Mouse (Mus musculus) forebrain, embryonic 16.5 days (tissue): ENCODE data around the gene Dynll2. TPM values are rescaled to one million over a fixed set of nuclear protein-coding genes. Genes with fewer than 3 reads are reported as not detected.
A peak's percentile ranks its signal among the peaks of the same experiment; 100 is the strongest.
"Not testable (repeated sequence)": the region's sequence is repeated elsewhere in the genome, so short reads cannot be mapped to it uniquely, and the experiment has no call there.

ENCODE experiments used
- ATAC-seq: fragments of 200-750 bp; cut with Nextera tagmentation; 2 replicates; pipeline ENCODE4 v1.8.0; 2017; ENCODE audit warnings: mild to moderate bottlenecking, moderate library complexity
- H3K27ac ChIP-seq: fragments of 300-500 bp; sonication (generic); 2 replicates; pipeline ENCODE4 v1.5.1; 2014; ENCODE audit warnings: low read length, control low read depth
- H3K27me3 ChIP-seq: fragments of 300-500 bp; sonication (generic); replicated peaks from 2 replicates; pipeline ENCODE4 v1.6.1; 2014; ENCODE audit warnings: low read length; ENCODE audit not compliant: control insufficient read depth, insufficient read depth
- H3K36me3 ChIP-seq: fragments of 300-500 bp; sonication (generic); 2 replicates; pipeline ENCODE4 v1.6.1; 2014; ENCODE audit not compliant: control insufficient read depth, insufficient read depth
- H3K4me1 ChIP-seq: fragments of 300-500 bp; sonication (generic); replicated peaks from 2 replicates; pipeline ENCODE4 v1.6.1; 2014; ENCODE audit warnings: low read length; ENCODE audit not compliant: control insufficient read depth, insufficient read depth
- H3K4me2 ChIP-seq: fragments of 300-500 bp; sonication (generic); 2 replicates; pipeline ENCODE4 v1.6.1; 2014; ENCODE audit warnings: mild to moderate bottlenecking, low read length, control low read depth
- H3K4me3 ChIP-seq: fragments of 300-500 bp; sonication (generic); replicated peaks from 2 replicates; pipeline ENCODE4 v1.5.1; 2014; ENCODE audit warnings: mild to moderate bottlenecking, low read length, control low read depth
- H3K9ac ChIP-seq: fragments of 300-500 bp; sonication (generic); replicated peaks from 2 replicates; pipeline ENCODE4 v1.6.1; 2014; ENCODE audit warnings: low read depth, low read length, control low read depth
- H3K9me3 ChIP-seq: fragments of 300-500 bp; sonication (generic); 2 replicates; pipeline ENCODE4 v1.6.1; 2016; ENCODE audit warnings: low read length; ENCODE audit not compliant: control insufficient read depth
- WGBS: fragments of 180-500 bp; shearing (Covaris S2); extraction: QIAGEN DNeasy Blood & Tissue Kit; methylation state at CpG from one replicate; pipeline ENCODE4 v1.1.7; 2014; 5-methylcytosine and 5-hydroxymethylcytosine counted together
- polyA plus RNA-seq: library from polyadenylated mRNA; unstranded; fragments of >200 nt; fragmentation: Nextera tagmentation; extraction: Ambion mirVana; gene quantifications from 2 replicates; pipeline ENCODE4 v1.2.1, GENCODE M21; 2015

Dynll2 gene
- polyA plus RNA-seq, 1 experiment from 2014 or later: 43.1 TPM

- H3K27ac ChIP-seq: no peak overlapping the region
- no peak overlapping the region for H3K4me2 ChIP-seq
- no peak overlapping the region for H3K4me3 ChIP-seq
- WGBS: 73% methylated on average over 4 of the region's 4 CpGs
- H3K9ac ChIP-seq: no peak overlapping the region
- H3K9me3 ChIP-seq: 0 out of 2 replicates have a peak, but pooled peaks cover 3% of the 10 kb centered on the region
- peaks cover 6% of the 10 kb centered on the region; the same call in 1 of the 2 replicates for H3K36me3 ChIP-seq
- no peak for ATAC-seq
- no peaks in the 10 kb centered on the region for H3K27me3 ChIP-seq
- no peaks in the 10 kb centered on the region for H3K4me1 ChIP-seq
These were observed 15.4 kb upstream of the Dynll2 start for GRCm38 (mm10) chr11:88002738-88003137.

- Histone ChIP-seq H3K27ac (no peak overlapping the region), H3K4me1 (no peaks in the 10 kb centered on the region), H3K4me2 (no peak overlapping the region), H3K36me3 (peaks cover 6% of the 10 kb centered on the region; the same call in 1 of the 2 replicates), H3K4me3 (no peak overlapping the region), H3K27me3 (no peaks in the 10 kb centered on the region), H3K9me3 (0 out of 2 replicates have a peak, but pooled peaks cover 3% of the 10 kb centered on the region), H3K9ac (no peak overlapping the region)
- WGBS: 96% methylated on average over 5 of the region's 5 CpGs
- no peak for ATAC-seq
These were observed 12.4 kb upstream of the Dynll2 start for GRCm38 (mm10) chr11:87999751-88000150.

GRCm38 (mm10) chr11:87991806-87992205, 4.5 kb upstream of the Dynll2 start:
- Histone ChIP-seq H3K4me3 (no peak overlapping the region), H3K9ac (no peak overlapping the region), H3K4me2 (no peak overlapping the region), H3K36me3 (no peaks in the 10 kb centered on the region), H3K4me1 (peaks cover 4% of the 10 kb centered on the region), H3K27ac (no peak overlapping the region), H3K9me3 (no peaks in the 10 kb centered on the region), H3K27me3 (no peaks in the 10 kb centered on the region)
- ATAC-seq: no peak
- WGBS: 51% methylated on average over 4 of the region's 4 CpGs

- H3K4me3 ChIP-seq: peak overlapping the region; percentile 94
These were observed 528 bp upstream of the Dynll2 start for GRCm38 (mm10) chr11:87987861-87988260.

GRCm38 (mm10) chr11:87986141-87986741, 1.1 kb downstream of the Dynll2 start:
- Histone ChIP-seq H3K4me3 (peak overlapping the region; percentile 94), H3K27ac (peak overlapping the region; percentile 84), H3K9me3 (no peaks in the 10 kb centered on the region), H3K36me3 (peaks cover 2% of the 10 kb centered on the region; the same call in 1 of the 2 replicates), H3K4me2 (peak overlapping the region; percentile 94), H3K4me1 (peaks cover 31% of the 10 kb centered on the region), H3K27me3 (no peaks in the 10 kb centered on the region), H3K9ac (peak overlapping the region; percentile 94)
- no peak for ATAC-seq
- 1% methylated on average over 12 of the region's 13 CpGs for WGBS

More at GRCm38 (mm10) chr11:87987861-87988260, 528 bp upstream of the Dynll2 start:
- peak overlapping the region; percentile 82 for H3K27ac ChIP-seq
- H3K9me3 ChIP-seq: no peaks in the 10 kb centered on the region
- no peaks in the 10 kb centered on the region for H3K27me3 ChIP-seq
- no peak for ATAC-seq
- peaks cover 31% of the 10 kb centered on the region for H3K4me1 ChIP-seq
- 56% methylated on average over 11 of the region's 11 CpGs for WGBS
- peak overlapping the region; percentile 60 for H3K4me2 ChIP-seq
- H3K9ac ChIP-seq: peak overlapping the region; percentile 94
- H3K36me3 ChIP-seq: no peaks in the 10 kb centered on the region

- Histone ChIP-seq H3K9me3 (no peaks in the 10 kb centered on the region), H3K9ac (peak overlapping the region; percentile 56), H3K4me1 (peaks cover 31% of the 10 kb centered on the region), H3K4me2 (peak overlapping the region; percentile 94), H3K27ac (no peak overlapping the region), H3K4me3 (peak overlapping the region; percentile 94), H3K36me3 (peaks cover 2% of the 10 kb centered on the region; the same call in 1 of the 2 replicates), H3K27me3 (no peaks in the 10 kb centered on the region)
- 30% methylated on average over 9 of the region's 9 CpGs for WGBS
- no peak for ATAC-seq
These were observed 1.7 kb downstream of the Dynll2 start for GRCm38 (mm10) chr11:87985643-87986042.

- H3K27me3 ChIP-seq: no peaks in the 10 kb centered on the region
- H3K9me3 ChIP-seq: no peaks in the 10 kb centered on the region
- no peak for ATAC-seq
- H3K27ac ChIP-seq: no peak overlapping the region
- no peak overlapping the region for H3K9ac ChIP-seq
- WGBS: 75% methylated on average over 3 of the region's 3 CpGs
- peak overlapping the region; percentile 94 for H3K4me2 ChIP-seq
- H3K4me3 ChIP-seq: no peak overlapping the region
- H3K36me3 ChIP-seq: peaks cover 2% of the 10 kb centered on the region; the same call in 1 of the 2 replicates
- peaks cover 31% of the 10 kb centered on the region for H3K4me1 ChIP-seq
These were observed 2.8 kb downstream of the Dynll2 start for GRCm38 (mm10) chr11:87984571-87984970.

GRCm38 (mm10) chr11:87978905-87979304, 8.4 kb downstream of the Dynll2 start:
- Histone ChIP-seq H3K4me2 (no peak overlapping the region), H3K36me3 (peaks cover 4% of the 10 kb centered on the region; the same call in 1 of the 2 replicates), H3K27ac (no peak overlapping the region), H3K4me1 (peaks cover 9% of the 10 kb centered on the region), H3K9me3 (no peaks in the 10 kb centered on the region), H3K27me3 (no peaks in the 10 kb centered on the region), H3K9ac (no peak overlapping the region; the same call in 1 of the 2 replicates), H3K4me3 (no peak overlapping the region)
- 79% methylated on average over 4 of the region's 4 CpGs for WGBS
- no peak for ATAC-seq

GRCm38 (mm10) chr11:87977021-87977420, 10.3 kb downstream of the Dynll2 start:
- ATAC-seq, H3K4me3 ChIP-seq, H3K36me3 ChIP-seq, H3K27ac ChIP-seq, H3K9ac ChIP-seq, H3K4me1 ChIP-seq, H3K9me3 ChIP-seq, H3K27me3 ChIP-seq, H3K4me2 ChIP-seq: not testable (repeated sequence)
- 84% methylated on average over 8 of the region's 8 CpGs for WGBS
